Mouse (Mus musculus) liver, postnatal 0 days (tissue): ENCODE results near the gene Slamf1. TPM values are rescaled to one million over a fixed set of nuclear protein-coding genes. Genes with fewer than 3 reads are reported as not detected.

Experiments used
- ATAC-seq: fragments of 200-750 bp; cut with Nextera tagmentation; 2 replicates; pipeline ENCODE4 v1.8.0; 2017; ENCODE audit warnings: mild to moderate bottlenecking, moderate library complexity
- DNase-seq: peaks from one replicate; pipeline ENCODE4 v3.0.0-alpha.2; 2016
- H3K27ac ChIP-seq: fragments of 300-500 bp; sonication (generic); 2 replicates; pipeline ENCODE4 v1.5.1; 2014; ENCODE audit warnings: antibody characterized with exemption, moderate library complexity, mild to moderate bottlenecking, low read depth
- H3K27me3 ChIP-seq: fragments of 300-500 bp; sonication (generic); 2 replicates; pipeline ENCODE4 v1.6.1; 2014; ENCODE audit warnings: low read length, control low read depth, mixed read lengths; ENCODE audit not compliant: insufficient read depth
- H3K36me3 ChIP-seq: fragments of 300-500 bp; sonication (generic); replicated peaks from 2 replicates; pipeline ENCODE4 v1.6.1; 2014; ENCODE audit warnings: mild to moderate bottlenecking, control low read depth, low read length, moderate library complexity, mixed read lengths; ENCODE audit not compliant: insufficient read depth
- H3K4me1 ChIP-seq: fragments of 300-500 bp; sonication (generic); 2 replicates; pipeline ENCODE4 v1.6.1; 2014; ENCODE audit warnings: antibody characterized with exemption, mild to moderate bottlenecking, control low read depth; ENCODE audit not compliant: insufficient read depth
- H3K4me2 ChIP-seq: fragments of 300-500 bp; sonication (generic); 2 replicates; pipeline ENCODE4 v1.6.1; 2014; ENCODE audit warnings: low read depth, mild to moderate bottlenecking, low read length, moderate library complexity, mixed read lengths
- H3K4me3 ChIP-seq: fragments of 300-500 bp; sonication (generic); 2 replicates; pipeline ENCODE4 v1.5.1; 2014; ENCODE audit warnings: low read depth, low read length
- H3K9ac ChIP-seq: fragments of 300-500 bp; sonication (generic); replicated peaks from 2 replicates; pipeline ENCODE4 v1.6.1; 2014; ENCODE audit warnings: mild to moderate bottlenecking, moderate library complexity
- H3K9me3 ChIP-seq: fragments of 300-500 bp; sonication (generic); 2 replicates; pipeline ENCODE4 v1.6.1; 2016; ENCODE audit warnings: mild to moderate bottlenecking, control low read depth, low read length, mixed read lengths
- CTCF ChIP-seq: sonication (generic); IDR thresholded peaks from 2 replicates; pipeline ENCODE4 v1.5.1; 2016; ENCODE audit warnings: antibody characterized with exemption, low read depth
- EP300 ChIP-seq: IDR thresholded peaks from 2 replicates; pipeline ENCODE4 v1.6.1; 2016; ENCODE audit warnings: antibody characterized with exemption, low read depth, mild to moderate bottlenecking
- WGBS: fragments of 180-500 bp; shearing (Covaris S2); extraction: QIAGEN DNeasy Blood & Tissue Kit; methylation state at CpG from one replicate; pipeline ENCODE4 v1.1.7; 2014; ENCODE audit not compliant: insufficient replicate concordance; 5-methylcytosine and 5-hydroxymethylcytosine counted together
- polyA plus RNA-seq: library from polyadenylated mRNA; unstranded; fragments of >200 nt; fragmentation: Nextera tagmentation; extraction: Ambion mirVana; gene quantifications from 2 replicates; pipeline ENCODE4 v1.2.1, GENCODE M21; 2015

Slamf1 gene
- polyA plus RNA-seq, 1 experiment from 2014 or later = 2.4 TPM

DNA sequence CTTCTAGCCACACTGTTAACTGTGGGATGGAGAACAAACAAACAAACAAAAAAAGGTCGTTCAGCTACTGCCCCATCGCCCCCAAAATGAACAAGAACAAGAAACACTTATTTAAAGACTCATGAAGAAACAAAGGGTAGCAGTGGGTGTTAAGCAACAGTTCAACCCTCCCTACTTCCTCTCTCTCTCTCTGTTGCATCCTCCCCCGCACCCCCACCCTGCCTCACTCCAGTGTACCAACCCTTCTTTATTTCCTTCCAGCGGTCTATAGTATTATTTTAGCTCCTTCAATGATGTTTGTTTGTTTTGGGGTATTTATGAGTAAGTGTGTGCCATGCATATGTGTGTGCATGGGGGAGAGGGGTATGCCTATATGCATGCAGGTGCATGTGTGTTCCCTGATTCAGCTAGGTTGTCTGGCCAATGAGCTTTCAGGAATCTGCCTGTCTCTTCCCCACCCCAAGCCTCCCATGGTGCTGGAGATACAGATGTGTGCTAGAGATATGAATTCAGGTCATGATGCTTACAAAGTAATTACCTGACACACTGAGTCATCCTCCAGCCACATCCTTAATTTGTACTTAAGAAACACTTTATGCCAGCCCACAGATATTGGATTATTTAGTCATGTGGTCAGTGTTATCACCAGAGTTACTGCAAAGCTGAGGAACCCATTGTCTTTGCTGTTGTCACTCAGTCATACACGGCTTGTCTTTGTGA is 78.3 kb downstream of the Slamf1 start:
- peak overlapping the region; percentile 61 for H3K27ac ChIP-seq
- no peaks in the 10 kb centered on the region for H3K9me3 ChIP-seq
- peak; percentile 47 for DNase-seq
- TF ChIP-seq CTCF = no peak
- TF ChIP-seq EP300 = no peak
- 32% methylated on average over 5 of the region's 5 CpGs for WGBS
- peak overlapping the region; percentile 22; the same call in 1 of the 2 replicates for H3K4me2 ChIP-seq
- no peaks in the 10 kb centered on the region for H3K27me3 ChIP-seq
- peak; percentile 43 for ATAC-seq
- peaks cover 3% of the 10 kb centered on the region for H3K4me1 ChIP-seq
- H3K9ac ChIP-seq = no peak overlapping the region
- no peaks in the 10 kb centered on the region for H3K36me3 ChIP-seq
- no peak overlapping the region for H3K4me3 ChIP-seq

DNA sequence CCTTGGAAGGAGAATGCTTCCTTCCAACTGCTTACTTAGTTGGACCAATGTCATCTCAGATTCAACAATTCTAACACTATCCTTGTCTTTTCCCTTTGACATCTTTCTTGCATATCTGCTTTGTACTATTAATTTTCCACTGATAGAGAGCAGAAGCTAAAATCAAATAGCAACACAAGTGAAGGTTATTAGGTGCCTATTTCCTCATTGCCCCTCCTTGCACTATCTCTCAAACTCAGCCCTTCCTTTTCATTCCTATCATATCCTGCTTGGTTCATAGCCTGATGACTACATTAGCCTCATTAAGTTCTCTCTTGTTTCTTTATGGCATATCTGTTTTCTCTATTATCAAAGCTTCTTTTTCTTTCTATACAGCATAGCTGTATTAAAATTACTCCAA is 81.3 kb downstream of the Slamf1 start:
- Histone ChIP-seq H3K9me3 (no peaks in the 10 kb centered on the region), H3K27ac (no peak overlapping the region), H3K4me2 (no peak overlapping the region), H3K36me3 (no peaks in the 10 kb centered on the region), H3K27me3 (no peaks in the 10 kb centered on the region), H3K4me1 (peaks cover 3% of the 10 kb centered on the region), H3K9ac (no peak overlapping the region), H3K4me3 (no peak overlapping the region)
- ATAC-seq (no peak), DNase-seq (no peak)
- TF ChIP-seq EP300 (no peak), CTCF (no peak)

- H3K27ac ChIP-seq = peak overlapping the region; percentile 60
- WGBS = 63% methylated on average over 4 of the region's 4 CpGs
- ATAC-seq = no peak
Measured at GRCm38 (mm10) chr1:171848757-171849156, 81.8 kb downstream of the Slamf1 start.

GRCm38 (mm10) chr1:171849454-171849853 is 82.5 kb downstream of the Slamf1 start:
- 26% methylated on average over 5 of the region's 5 CpGs for WGBS
- H3K4me1 ChIP-seq = no peaks in the 10 kb centered on the region
- no peaks in the 10 kb centered on the region for H3K9me3 ChIP-seq
- peak overlapping the region; percentile 60 for H3K27ac ChIP-seq
- peak; percentile 85 for ATAC-seq
- TF ChIP-seq EP300 (peak; percentile 60), CTCF (no peak)
- H3K4me3 ChIP-seq = no peak overlapping the region
- H3K4me2 ChIP-seq = no peak overlapping the region
- H3K36me3 ChIP-seq = no peaks in the 10 kb centered on the region
- H3K27me3 ChIP-seq = no peaks in the 10 kb centered on the region
- H3K9ac ChIP-seq = no peak overlapping the region
- peak; percentile 44 for DNase-seq

More at GRCm38 (mm10) chr1:171848757-171849156, 81.8 kb downstream of the Slamf1 start:
- H3K4me1 ChIP-seq = peaks cover 3% of the 10 kb centered on the region
- H3K9me3 ChIP-seq = no peaks in the 10 kb centered on the region
- H3K4me2 ChIP-seq = no peak overlapping the region
- H3K9ac ChIP-seq = no peak overlapping the region
- no peaks in the 10 kb centered on the region for H3K36me3 ChIP-seq
- H3K27me3 ChIP-seq = no peaks in the 10 kb centered on the region
- TF ChIP-seq EP300 (no peak), CTCF (no peak)
- H3K4me3 ChIP-seq = no peak overlapping the region
- no peak for DNase-seq

Other genes starting within 250 kb of the Slamf1 start
- not detected in 2 replicates for gene Itln1, start 231.8 kb upstream of the Slamf1 start, polyA plus RNA-seq
- 0.85 and 1.1 TPM in 2 replicates for gene Cd244a, start 207.9 kb upstream of the Slamf1 start, polyA plus RNA-seq
- 1.4 and 2.2 TPM in 2 replicates for gene Ly9, start 159.7 kb upstream of the Slamf1 start, polyA plus RNA-seq
- 5.7 and 6.1 TPM in 2 replicates for gene Slamf7, start 114.1 kb upstream of the Slamf1 start, polyA plus RNA-seq
- gene Cd48, start 85.1 kb upstream of the Slamf1 start, polyA plus RNA-seq = 17.2 and 17.9 TPM in 2 replicates
- 10.8 and 11.2 TPM in 2 replicates for gene Cd84, start 72.6 kb downstream of the Slamf1 start, polyA plus RNA-seq
- 0.07 TPM in 1 of 2 replicates, not detected in the other for gene Gm10521, start 128.5 kb downstream of the Slamf1 start, polyA plus RNA-seq
- 6.8 and 7.2 TPM in 2 replicates for gene Slamf6, start 150.4 kb downstream of the Slamf1 start, polyA plus RNA-seq